Mouse (Mus musculus): ENCODE measurements around the gene Zdhhc19. TPM values are rescaled to one million over a fixed set of nuclear protein-coding genes. Genes with fewer than 3 reads are reported as not detected.

Gene Zdhhc19
- polyA plus RNA-seq, 1 experiment from 2014 or later = not detected

- no peaks in the 10 kb centered on the region for H3K4me1 ChIP-seq (ENCODE audit: control insufficient read depth, insufficient read depth, low read length)
- no peaks in the 10 kb centered on the region for H3K27me3 ChIP-seq (ENCODE audit: control insufficient read depth, insufficient read depth, low read length)
- H3K9me3 ChIP-seq (ENCODE audit: control insufficient read depth, low read length) = no peaks in the 10 kb centered on the region
- no peak overlapping the region for H3K4me3 ChIP-seq (ENCODE audit: low read depth, low read length)
- H3K27ac ChIP-seq (ENCODE audit: low read depth, low read length) = no peak overlapping the region
- H3K4me2 ChIP-seq (ENCODE audit: low read depth) = no peak overlapping the region
- no peak overlapping the region for H3K9ac ChIP-seq (ENCODE audit: low read length)
- WGBS = 86% methylated on average over 10 of the region's 10 CpGs
- DNase-seq (ENCODE audit: low spot score) = no peak
- ATAC-seq (ENCODE audit: insufficient read depth, low FRiP score, low TSS enrichment) = no peak
- no peaks in the 10 kb centered on the region for H3K36me3 ChIP-seq (ENCODE audit: control insufficient read depth, insufficient read depth, low read length)
Measured at GRCm38 (mm10) chr16:32595142-32595855, 99.2 kb downstream of the Zdhhc19 start.

- WGBS = 30% methylated on average over 4 of the region's 4 CpGs
- DNase-seq (ENCODE audit: low spot score) (no peak), ATAC-seq (ENCODE audit: insufficient read depth, low FRiP score, low TSS enrichment) (no peak)
- Histone ChIP-seq H3K9ac (ENCODE audit: low read length) (no peak overlapping the region), H3K4me1 (ENCODE audit: control insufficient read depth, insufficient read depth, low read length) (no peaks in the 10 kb centered on the region), H3K4me2 (ENCODE audit: low read depth) (no peak overlapping the region), H3K27ac (ENCODE audit: low read depth, low read length) (no peak overlapping the region), H3K9me3 (ENCODE audit: control insufficient read depth, low read length) (no peaks in the 10 kb centered on the region), H3K4me3 (ENCODE audit: low read depth, low read length) (no peak overlapping the region), H3K36me3 (ENCODE audit: control insufficient read depth, insufficient read depth, low read length) (no peaks in the 10 kb centered on the region), H3K27me3 (ENCODE audit: control insufficient read depth, insufficient read depth, low read length) (no peaks in the 10 kb centered on the region)
Measured at GRCm38 (mm10) chr16:32597909-32598381, 101.9 kb downstream of the Zdhhc19 start.

GRCm38 (mm10) chr16:32599151-32599550 is 103.1 kb downstream of the Zdhhc19 start:
- H3K4me1 ChIP-seq (ENCODE audit: control insufficient read depth, insufficient read depth, low read length) = no peaks in the 10 kb centered on the region
- ATAC-seq (ENCODE audit: insufficient read depth, low FRiP score, low TSS enrichment) = no peak
- H3K4me2 ChIP-seq (ENCODE audit: low read depth) = no peak overlapping the region
- no peak overlapping the region for H3K9ac ChIP-seq (ENCODE audit: low read length)
- no peaks in the 10 kb centered on the region for H3K9me3 ChIP-seq (ENCODE audit: control insufficient read depth, low read length)
- DNase-seq (ENCODE audit: low spot score) = no peak
- H3K27ac ChIP-seq (ENCODE audit: low read depth, low read length) = no peak overlapping the region
- 92% methylated on average over 1 of the region's 1 CpGs for WGBS
- H3K36me3 ChIP-seq (ENCODE audit: control insufficient read depth, insufficient read depth, low read length) = no peaks in the 10 kb centered on the region
- no peak overlapping the region for H3K4me3 ChIP-seq (ENCODE audit: low read depth, low read length)
- no peaks in the 10 kb centered on the region for H3K27me3 ChIP-seq (ENCODE audit: control insufficient read depth, insufficient read depth, low read length)

GRCm38 (mm10) chr16:32602193-32602685 is 106.2 kb downstream of the Zdhhc19 start:
- Histone ChIP-seq H3K36me3 (ENCODE audit: control insufficient read depth, insufficient read depth, low read length) (no peaks in the 10 kb centered on the region), H3K9ac (ENCODE audit: low read length) (no peak overlapping the region), H3K4me1 (ENCODE audit: control insufficient read depth, insufficient read depth, low read length) (no peaks in the 10 kb centered on the region), H3K27me3 (ENCODE audit: control insufficient read depth, insufficient read depth, low read length) (no peaks in the 10 kb centered on the region), H3K27ac (ENCODE audit: low read depth, low read length) (no peak overlapping the region), H3K4me3 (ENCODE audit: low read depth, low read length) (no peak overlapping the region), H3K4me2 (ENCODE audit: low read depth) (no peak overlapping the region), H3K9me3 (ENCODE audit: control insufficient read depth, low read length) (no peaks in the 10 kb centered on the region)
- no peak for ATAC-seq (ENCODE audit: insufficient read depth, low FRiP score, low TSS enrichment)
- no peak for DNase-seq (ENCODE audit: low spot score)
- 82% methylated on average over 3 of the region's 3 CpGs for WGBS

- H3K27me3 ChIP-seq (ENCODE audit: control insufficient read depth, insufficient read depth, low read length) = no peaks in the 10 kb centered on the region
- no peaks in the 10 kb centered on the region for H3K9me3 ChIP-seq (ENCODE audit: control insufficient read depth, low read length)
- DNase-seq (ENCODE audit: low spot score) (no peak), ATAC-seq (ENCODE audit: insufficient read depth, low FRiP score, low TSS enrichment) (no peak)
- H3K27ac ChIP-seq (ENCODE audit: low read depth, low read length) = no peak overlapping the region
- H3K4me3 ChIP-seq (ENCODE audit: low read depth, low read length) = no peak overlapping the region
- no peak overlapping the region for H3K9ac ChIP-seq (ENCODE audit: low read length)
- H3K36me3 ChIP-seq (ENCODE audit: control insufficient read depth, insufficient read depth, low read length) = no peaks in the 10 kb centered on the region
- peaks cover 4% of the 10 kb centered on the region; the same call in 1 of the 2 replicates for H3K4me1 ChIP-seq (ENCODE audit: control insufficient read depth, insufficient read depth, low read length)
- WGBS = 56% methylated on average over 7 of the region's 7 CpGs
- no peak overlapping the region; the same call in 1 of the 2 replicates for H3K4me2 ChIP-seq (ENCODE audit: low read depth)
Measured at GRCm38 (mm10) chr16:32607562-32608343, 111.7 kb downstream of the Zdhhc19 start.

- peaks cover 4% of the 10 kb centered on the region; the same call in 1 of the 2 replicates for H3K4me1 ChIP-seq (ENCODE audit: control insufficient read depth, insufficient read depth, low read length)
- H3K9me3 ChIP-seq (ENCODE audit: control insufficient read depth, low read length) = no peaks in the 10 kb centered on the region
- H3K9ac ChIP-seq (ENCODE audit: low read length) = peak overlapping the region; percentile 22
- WGBS = 8% methylated on average over 8 of the region's 8 CpGs
- DNase-seq (ENCODE audit: low spot score) = no peak
- no peaks in the 10 kb centered on the region for H3K36me3 ChIP-seq (ENCODE audit: control insufficient read depth, insufficient read depth, low read length)
- H3K4me2 ChIP-seq (ENCODE audit: low read depth) = peak overlapping the region; percentile 78
- no peak for ATAC-seq (ENCODE audit: insufficient read depth, low FRiP score, low TSS enrichment)
- no peaks in the 10 kb centered on the region for H3K27me3 ChIP-seq (ENCODE audit: control insufficient read depth, insufficient read depth, low read length)
- peak overlapping the region; percentile 93 for H3K27ac ChIP-seq (ENCODE audit: low read depth, low read length)
- peak overlapping the region; percentile 82 for H3K4me3 ChIP-seq (ENCODE audit: low read depth, low read length)
Measured at GRCm38 (mm10) chr16:32608344-32608711, 112.3 kb downstream of the Zdhhc19 start.

GRCm38 (mm10) chr16:32608712-32609400 is 112.8 kb downstream of the Zdhhc19 start, which contains the start of gene Tfrc:
Gene Tfrc (plus strand): TSS chr16:32608920.
- ATAC-seq (ENCODE audit: insufficient read depth, low FRiP score, low TSS enrichment) = peak; percentile 99
- H3K4me3 ChIP-seq (ENCODE audit: low read depth, low read length) = peak within 1 kb of the TSS; percentile 82
- H3K36me3 ChIP-seq (ENCODE audit: control insufficient read depth, insufficient read depth, low read length) = no peaks in the 10 kb centered on the region
- H3K4me2 ChIP-seq (ENCODE audit: low read depth) = peak within 1 kb of the TSS; percentile 78
- peaks cover 4% of the 10 kb centered on the region; the same call in 1 of the 2 replicates for H3K4me1 ChIP-seq (ENCODE audit: control insufficient read depth, insufficient read depth, low read length)
- peak within 1 kb of the TSS; percentile 89 for H3K9ac ChIP-seq (ENCODE audit: low read length)
- peak within 1 kb of the TSS; percentile 93 for H3K27ac ChIP-seq (ENCODE audit: low read depth, low read length)
- no peaks in the 10 kb centered on the region for H3K27me3 ChIP-seq (ENCODE audit: control insufficient read depth, insufficient read depth, low read length)
- DNase-seq (ENCODE audit: low spot score) = peak; percentile 100
- H3K9me3 ChIP-seq (ENCODE audit: control insufficient read depth, low read length) = no peaks in the 10 kb centered on the region
- WGBS = under 1% methylated on average over 70 of the region's 73 CpGs

GRCm38 (mm10) chr16:32609401-32609779 is 113.3 kb downstream of the Zdhhc19 start:
- WGBS = under 1% methylated on average over 14 of the region's 14 CpGs
- DNase-seq (ENCODE audit: low spot score) = no peak
- no peaks in the 10 kb centered on the region for H3K27me3 ChIP-seq (ENCODE audit: control insufficient read depth, insufficient read depth, low read length)
- H3K9ac ChIP-seq (ENCODE audit: low read length) = peak overlapping the region; percentile 89
- peak overlapping the region; percentile 78 for H3K4me2 ChIP-seq (ENCODE audit: low read depth)
- H3K9me3 ChIP-seq (ENCODE audit: control insufficient read depth, low read length) = no peaks in the 10 kb centered on the region
- peaks cover 4% of the 10 kb centered on the region; the same call in 1 of the 2 replicates for H3K4me1 ChIP-seq (ENCODE audit: control insufficient read depth, insufficient read depth, low read length)
- H3K27ac ChIP-seq (ENCODE audit: low read depth, low read length) = peak overlapping the region; percentile 93
- ATAC-seq (ENCODE audit: insufficient read depth, low FRiP score, low TSS enrichment) = no peak
- H3K36me3 ChIP-seq (ENCODE audit: control insufficient read depth, insufficient read depth, low read length) = no peaks in the 10 kb centered on the region
- H3K4me3 ChIP-seq (ENCODE audit: low read depth, low read length) = peak overlapping the region; percentile 82
